Mouse (Mus musculus) C2C12 (cell line): Measurements from ENCODE around the gene Ddah2.

Source experiments
- CTCF ChIP-seq: IDR thresholded peaks from one replicate; pipeline ENCODE4 v1.5.1; 2011; ENCODE audit not compliant: control insufficient read depth, insufficient read depth, insufficient read length
- MAX ChIP-seq: IDR thresholded peaks from one replicate; pipeline ENCODE4 v1.6.1; 2011; ENCODE audit warnings: mild to moderate bottlenecking, control low read depth
- MYOD1 ChIP-seq: IDR thresholded peaks from one replicate; pipeline ENCODE4 v1.6.1; 2011; ENCODE audit warnings: low read depth; ENCODE audit not compliant: control insufficient read depth, insufficient read length
- USF1 ChIP-seq: IDR thresholded peaks from one replicate; pipeline ENCODE4 v1.6.1; 2011; ENCODE audit warnings: low read depth, mild to moderate bottlenecking, control low read depth, moderate library complexity

DNA sequence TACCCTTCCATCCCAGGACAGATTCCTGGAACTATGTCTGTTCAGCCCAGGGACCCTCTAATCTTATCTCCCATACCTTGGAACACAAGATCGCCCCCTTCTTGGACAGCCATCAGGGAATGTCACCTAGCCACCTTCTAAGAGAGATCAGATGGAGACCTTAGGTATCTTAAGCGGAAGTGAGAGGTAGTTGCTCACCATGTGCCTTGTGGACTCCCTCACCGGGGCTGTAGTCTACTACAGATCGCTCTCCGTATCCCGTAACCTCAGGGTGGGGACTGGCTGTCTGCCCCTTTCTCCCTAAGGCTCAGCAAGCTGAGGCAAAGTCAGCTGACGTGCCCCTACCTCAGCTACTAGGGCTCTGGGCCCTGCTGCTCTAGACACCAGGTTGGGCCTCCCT is 45.2 kb downstream of the Ddah2 start:
- no peak for TF ChIP-seq CTCF
- TF ChIP-seq USF1 = no peak
- no peak for TF ChIP-seq MYOD1
- no peak for TF ChIP-seq MAX
